Mouse (Mus musculus): ENCODE measurements around the gene Mdm1. TPM values are rescaled to one million over a fixed set of nuclear protein-coding genes. Genes with fewer than 3 reads are reported as not detected.
A peak's percentile ranks its signal among the peaks of the same experiment; 100 is the strongest.

Gene Mdm1
- polyA plus RNA-seq (2014; fragmentation: Nextera tagmentation; extraction: Ambion mirVana) = 18.3 and 32.2 TPM in 2 replicates

- H3K4me1 ChIP-seq (ENCODE audit: control insufficient read depth, insufficient read depth, low read length) = 0 out of 2 replicates have a peak, but pooled peaks cover 2% of the 10 kb centered on the region
- H3K9me3 ChIP-seq (ENCODE audit: control insufficient read depth, low read length) = no peaks in the 10 kb centered on the region
- H3K9ac ChIP-seq (ENCODE audit: low read depth, low read length) = peak within 1 kb of the TSS; percentile 66
- H3K36me3 ChIP-seq (ENCODE audit: control insufficient read depth, insufficient read depth, low read length) = no peaks in the 10 kb centered on the region
- H3K4me3 ChIP-seq (ENCODE audit: low read length) = peak within 1 kb of the TSS; percentile 86
- WGBS = 6% methylated on average over 45 of the region's 47 CpGs
- H3K27me3 ChIP-seq (ENCODE audit: control insufficient read depth, insufficient read depth, low read length) = no peaks in the 10 kb centered on the region
- H3K27ac ChIP-seq (ENCODE audit: low read depth, low read length) = no peak within 1 kb of the TSS
- peak within 1 kb of the TSS; percentile 72 for H3K4me2 ChIP-seq (replicated peaks; ENCODE audit: low read depth, low read length)
- peak; percentile 100 for ATAC-seq (ENCODE audit: low FRiP score, low TSS enrichment)
These were observed at the start of gene Mdm1 for GRCm38 (mm10) chr10:118141018-118141883. Mdm1 (plus strand) TSS chr10:118141811.

- peaks cover 3% of the 10 kb centered on the region; the same call in 1 of the 2 replicates for H3K4me1 ChIP-seq (ENCODE audit: control insufficient read depth, insufficient read depth, low read length)
- no peaks in the 10 kb centered on the region for H3K36me3 ChIP-seq (ENCODE audit: control insufficient read depth, insufficient read depth, low read length)
- ATAC-seq (ENCODE audit: low FRiP score, low TSS enrichment) = no peak
- no peaks in the 10 kb centered on the region for H3K27me3 ChIP-seq (ENCODE audit: control insufficient read depth, insufficient read depth, low read length)
- no peak overlapping the region for H3K9ac ChIP-seq (ENCODE audit: low read depth, low read length)
- 73% methylated on average over 6 of the region's 6 CpGs for WGBS
- H3K4me2 ChIP-seq (replicated peaks; ENCODE audit: low read depth, low read length) = no peak overlapping the region
- no peaks in the 10 kb centered on the region for H3K9me3 ChIP-seq (ENCODE audit: control insufficient read depth, low read length)
- no peak overlapping the region for H3K27ac ChIP-seq (ENCODE audit: low read depth, low read length)
- H3K4me3 ChIP-seq (ENCODE audit: low read length) = no peak overlapping the region
These were observed 48.9 kb upstream of the Mdm1 start for GRCm38 (mm10) chr10:118092745-118093144.

- H3K9me3 ChIP-seq (ENCODE audit: control insufficient read depth, low read length) = no peaks in the 10 kb centered on the region
- H3K4me1 ChIP-seq (ENCODE audit: control insufficient read depth, insufficient read depth, low read length) = peaks cover 3% of the 10 kb centered on the region; the same call in 1 of the 2 replicates
- H3K36me3 ChIP-seq (ENCODE audit: control insufficient read depth, insufficient read depth, low read length) = no peaks in the 10 kb centered on the region
- no peak for ATAC-seq (ENCODE audit: low FRiP score, low TSS enrichment)
- no peaks in the 10 kb centered on the region for H3K27me3 ChIP-seq (ENCODE audit: control insufficient read depth, insufficient read depth, low read length)
- H3K4me3 ChIP-seq (ENCODE audit: low read length) = no peak overlapping the region
- no peak overlapping the region for H3K9ac ChIP-seq (ENCODE audit: low read depth, low read length)
- no peak overlapping the region for H3K27ac ChIP-seq (ENCODE audit: low read depth, low read length)
- WGBS = 31% methylated on average over 9 of the region's 9 CpGs
- H3K4me2 ChIP-seq (replicated peaks; ENCODE audit: low read depth, low read length) = no peak overlapping the region; the same call in 1 of the 2 replicates
These were observed 47.9 kb upstream of the Mdm1 start for GRCm38 (mm10) chr10:118093728-118094127.

- no peak for ATAC-seq (ENCODE audit: low FRiP score, low TSS enrichment)
- WGBS = 88% methylated on average over 4 of the region's 4 CpGs
- Histone ChIP-seq H3K9ac (ENCODE audit: low read depth, low read length) (no peak overlapping the region), H3K27me3 (ENCODE audit: control insufficient read depth, insufficient read depth, low read length) (no peaks in the 10 kb centered on the region), H3K4me1 (ENCODE audit: control insufficient read depth, insufficient read depth, low read length) (peaks cover 3% of the 10 kb centered on the region; the same call in 1 of the 2 replicates), H3K4me3 (ENCODE audit: low read length) (no peak overlapping the region), H3K4me2 (replicated peaks; ENCODE audit: low read depth, low read length) (no peak overlapping the region), H3K27ac (ENCODE audit: low read depth, low read length) (no peak overlapping the region), H3K9me3 (ENCODE audit: control insufficient read depth, low read length) (no peaks in the 10 kb centered on the region), H3K36me3 (ENCODE audit: control insufficient read depth, insufficient read depth, low read length) (no peaks in the 10 kb centered on the region)
These were observed 46.8 kb upstream of the Mdm1 start for GRCm38 (mm10) chr10:118094853-118095252.

- Histone ChIP-seq H3K27ac (ENCODE audit: low read depth, low read length) (no peak overlapping the region), H3K27me3 (ENCODE audit: control insufficient read depth, insufficient read depth, low read length) (no peaks in the 10 kb centered on the region), H3K4me2 (replicated peaks; ENCODE audit: low read depth, low read length) (no peak overlapping the region), H3K4me3 (ENCODE audit: low read length) (no peak overlapping the region), H3K9me3 (ENCODE audit: control insufficient read depth, low read length) (no peaks in the 10 kb centered on the region), H3K9ac (ENCODE audit: low read depth, low read length) (no peak overlapping the region), H3K4me1 (ENCODE audit: control insufficient read depth, insufficient read depth, low read length) (peaks cover 3% of the 10 kb centered on the region; the same call in 1 of the 2 replicates), H3K36me3 (ENCODE audit: control insufficient read depth, insufficient read depth, low read length) (no peaks in the 10 kb centered on the region)
- ATAC-seq (ENCODE audit: low FRiP score, low TSS enrichment) = no peak
- WGBS = 71% methylated on average over 6 of the region's 6 CpGs
These were observed 45.4 kb upstream of the Mdm1 start for GRCm38 (mm10) chr10:118096223-118096622.

- H3K27me3 ChIP-seq (ENCODE audit: control insufficient read depth, insufficient read depth, low read length) = no peaks in the 10 kb centered on the region
- no peak overlapping the region for H3K9ac ChIP-seq (ENCODE audit: low read depth, low read length)
- H3K4me1 ChIP-seq (ENCODE audit: control insufficient read depth, insufficient read depth, low read length) = 0 out of 2 replicates have a peak, but pooled peaks cover 3% of the 10 kb centered on the region
- no peak overlapping the region for H3K4me3 ChIP-seq (ENCODE audit: low read length)
- no peak overlapping the region for H3K27ac ChIP-seq (ENCODE audit: low read depth, low read length)
- no peaks in the 10 kb centered on the region for H3K9me3 ChIP-seq (ENCODE audit: control insufficient read depth, low read length)
- no peaks in the 10 kb centered on the region for H3K36me3 ChIP-seq (ENCODE audit: control insufficient read depth, insufficient read depth, low read length)
- H3K4me2 ChIP-seq (replicated peaks; ENCODE audit: low read depth, low read length) = no peak overlapping the region
- 46% methylated on average over 3 of the region's 3 CpGs for WGBS
- no peak for ATAC-seq (ENCODE audit: low FRiP score, low TSS enrichment)
These were observed 43.7 kb upstream of the Mdm1 start for GRCm38 (mm10) chr10:118097898-118098297.

GRCm38 (mm10) chr10:118100570-118100969 is 41.0 kb upstream of the Mdm1 start:
- no peak overlapping the region for H3K4me3 ChIP-seq (ENCODE audit: low read length)

GRCm38 (mm10) chr10:118101056-118101455 is 40.6 kb upstream of the Mdm1 start:
- no peaks in the 10 kb centered on the region for H3K4me1 ChIP-seq (ENCODE audit: control insufficient read depth, insufficient read depth, low read length)
- no peaks in the 10 kb centered on the region for H3K9me3 ChIP-seq (ENCODE audit: control insufficient read depth, low read length)
- no peaks in the 10 kb centered on the region for H3K36me3 ChIP-seq (ENCODE audit: control insufficient read depth, insufficient read depth, low read length)
- no peak overlapping the region for H3K9ac ChIP-seq (ENCODE audit: low read depth, low read length)
- H3K27me3 ChIP-seq (ENCODE audit: control insufficient read depth, insufficient read depth, low read length) = peaks cover 4% of the 10 kb centered on the region; the same call in 1 of the 2 replicates
- no peak overlapping the region for H3K4me2 ChIP-seq (replicated peaks; ENCODE audit: low read depth, low read length)
- no peak for ATAC-seq (ENCODE audit: low FRiP score, low TSS enrichment)
- H3K27ac ChIP-seq (ENCODE audit: low read depth, low read length) = no peak overlapping the region
- WGBS = 94% methylated on average over 2 of the region's 2 CpGs
- H3K4me3 ChIP-seq (ENCODE audit: low read length) = no peak overlapping the region

More at GRCm38 (mm10) chr10:118100570-118100969, 41.0 kb upstream of the Mdm1 start:
- H3K9ac ChIP-seq (ENCODE audit: low read depth, low read length) = no peak overlapping the region
- no peak overlapping the region for H3K4me2 ChIP-seq (replicated peaks; ENCODE audit: low read depth, low read length)
- H3K27me3 ChIP-seq (ENCODE audit: control insufficient read depth, insufficient read depth, low read length) = peaks cover 4% of the 10 kb centered on the region; the same call in 1 of the 2 replicates
- H3K36me3 ChIP-seq (ENCODE audit: control insufficient read depth, insufficient read depth, low read length) = no peaks in the 10 kb centered on the region
- 83% methylated on average over 5 of the region's 5 CpGs for WGBS
- no peak overlapping the region for H3K27ac ChIP-seq (ENCODE audit: low read depth, low read length)
- ATAC-seq (ENCODE audit: low FRiP score, low TSS enrichment) = no peak
- H3K4me1 ChIP-seq (ENCODE audit: control insufficient read depth, insufficient read depth, low read length) = no peaks in the 10 kb centered on the region
- no peaks in the 10 kb centered on the region for H3K9me3 ChIP-seq (ENCODE audit: control insufficient read depth, low read length)

Measured in kidney, embryonic 14.5 days (tissue).